Mouse (Mus musculus): ENCODE measurements around the gene Fryl.

DNA sequence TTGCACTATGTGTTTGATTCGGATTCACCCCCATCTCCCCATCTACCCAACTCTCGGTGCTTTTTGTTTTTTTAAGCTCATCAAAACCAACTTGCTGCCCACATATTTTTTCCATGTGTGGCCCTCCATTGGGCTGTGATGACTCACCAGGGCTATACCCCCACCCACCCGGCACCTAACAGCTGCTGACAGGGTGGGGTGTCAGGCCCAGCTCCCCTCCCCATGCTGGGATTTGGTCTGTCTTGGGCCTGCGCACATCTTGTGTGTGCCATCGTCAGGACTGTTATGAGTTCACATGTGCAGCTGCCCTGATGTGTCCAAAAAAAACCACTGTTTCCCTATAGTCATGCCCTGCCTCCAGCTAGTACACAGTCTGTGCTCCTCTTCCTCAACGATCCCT, 33.4 kb downstream of the Fryl start:
- TF ChIP-seq GATA1 (IDR thresholded peaks at IDR 0.05; ENCODE audit: borderline replicate concordance, low read length) (no peak), FLI1 (IDR thresholded peaks at IDR 0.05; ENCODE audit: low read length) (no peak)
